Mouse (Mus musculus) erythroid progenitor cell, adult 5-6 weeks (primary cell): ENCODE measurements around the gene Ctnnd2. TPM values are rescaled to one million over a fixed set of nuclear protein-coding genes. Genes with fewer than 3 reads are reported as not detected.

Experiments
- ATAC-seq: replicated peaks from 2 replicates; pipeline ENCODE4 v1.8.0; 2016; ENCODE audit warnings: moderate number of reproducible peaks, mild to moderate bottlenecking, moderate TSS enrichment, inconsistent platforms; ENCODE audit not compliant: poor library complexity, low FRiP score, severe bottlenecking
- total RNA-seq, 2 experiments: library from RNA; stranded (forward) in 1 of 2; stranded (reverse) in 1 of 2; fragments of 150-400 nt in 1 of 2; fragments of 186-747, 209-891 nt in 1 of 2; gene quantifications; 2 replicates each; pipeline versions ENCODE4 v1.2.3 to v1.2.4; 2015 to 2017; ENCODE audit warnings: low replicate concordance in 2 of 2

The Ctnnd2 gene
- total RNA-seq, 2 experiments from 2014 or later = not detected

- no peak for ATAC-seq
Observed at GRCm38 (mm10) chr15:30235210-30236034, 63.0 kb downstream of the Ctnnd2 start.

DNA sequence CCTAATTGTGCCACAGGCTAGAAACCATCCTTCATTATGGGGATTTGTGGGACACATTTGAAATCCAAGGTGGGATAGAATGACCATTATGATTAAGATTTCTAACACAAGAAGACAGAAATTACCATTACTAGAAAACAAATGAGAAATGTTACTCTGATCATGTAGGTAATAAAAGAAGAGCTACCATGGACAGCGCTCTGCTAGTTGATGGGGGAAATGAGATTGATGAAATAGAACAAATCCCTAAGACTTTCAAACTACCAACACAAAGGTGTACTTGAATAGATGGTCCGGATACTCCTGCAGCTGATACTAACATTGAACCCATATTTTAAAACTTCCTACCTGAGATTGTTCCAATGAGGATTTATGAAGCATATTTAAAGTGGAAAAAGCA is 68.5 kb downstream of the Ctnnd2 start:
- no peak for ATAC-seq

GRCm38 (mm10) chr15:30268822-30269221 is 96.4 kb downstream of the Ctnnd2 start:
- ATAC-seq = no peak

GRCm38 (mm10) chr15:30271141-30271572 is 98.8 kb downstream of the Ctnnd2 start:
- no peak for ATAC-seq

GRCm38 (mm10) chr15:30272326-30272725 is 99.9 kb downstream of the Ctnnd2 start:
- ATAC-seq = no peak

- no peak for ATAC-seq
Observed at GRCm38 (mm10) chr15:30275721-30276120, 103.3 kb downstream of the Ctnnd2 start.

DNA sequence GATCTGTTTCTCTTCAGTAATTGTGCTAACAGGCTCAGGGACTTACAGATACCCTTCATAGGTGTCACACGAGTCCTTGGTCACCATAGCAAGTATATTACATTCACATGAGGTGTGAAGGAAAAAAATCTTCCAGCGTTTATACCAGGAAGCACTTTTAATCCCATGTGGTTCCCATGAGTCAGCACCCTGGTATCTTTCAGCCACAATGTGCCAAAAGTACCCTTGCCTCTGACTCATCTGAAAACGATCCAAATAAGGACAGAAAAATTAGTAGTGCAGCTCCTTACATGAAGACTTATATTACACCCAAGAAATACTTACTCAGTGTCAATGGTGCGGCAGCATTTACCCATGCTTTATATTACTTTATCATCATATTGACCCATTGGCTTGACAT is 104.3 kb downstream of the Ctnnd2 start:
- no peak for ATAC-seq

- ATAC-seq = no peak
Observed at GRCm38 (mm10) chr15:30278610-30279009, 106.2 kb downstream of the Ctnnd2 start.

DNA sequence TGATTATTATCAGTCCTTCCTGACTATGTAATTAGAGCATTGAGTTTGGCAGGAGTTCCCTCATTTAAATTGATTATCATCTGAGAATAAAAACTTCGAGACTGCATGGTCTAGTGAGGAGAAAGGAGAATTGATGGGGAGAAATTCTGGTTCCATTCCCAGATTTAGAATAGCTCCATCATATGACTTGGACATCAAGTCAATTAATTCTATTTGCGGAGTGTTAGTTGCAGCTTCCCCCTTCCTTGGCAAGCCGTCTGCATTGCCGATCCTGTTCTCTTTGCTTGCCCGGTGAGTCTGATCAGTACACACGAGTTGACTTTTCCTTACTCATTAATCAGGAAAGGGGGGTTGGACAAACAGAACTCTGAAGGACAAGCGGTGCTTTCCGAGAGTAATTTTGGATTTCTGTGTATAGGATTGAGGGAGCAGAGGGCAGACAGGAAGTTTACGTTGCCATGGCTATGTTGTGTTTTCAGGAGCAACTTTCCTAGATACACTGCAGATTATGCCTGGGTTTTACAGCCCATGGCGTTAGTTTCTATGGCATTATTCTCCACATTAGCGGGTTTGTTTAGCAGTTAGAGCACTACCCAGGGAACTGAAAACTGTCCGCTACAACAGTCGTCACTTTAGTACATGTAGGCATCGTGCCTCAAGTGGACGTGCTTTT is 113.3 kb downstream of the Ctnnd2 start:
- no peak for ATAC-seq

DNA sequence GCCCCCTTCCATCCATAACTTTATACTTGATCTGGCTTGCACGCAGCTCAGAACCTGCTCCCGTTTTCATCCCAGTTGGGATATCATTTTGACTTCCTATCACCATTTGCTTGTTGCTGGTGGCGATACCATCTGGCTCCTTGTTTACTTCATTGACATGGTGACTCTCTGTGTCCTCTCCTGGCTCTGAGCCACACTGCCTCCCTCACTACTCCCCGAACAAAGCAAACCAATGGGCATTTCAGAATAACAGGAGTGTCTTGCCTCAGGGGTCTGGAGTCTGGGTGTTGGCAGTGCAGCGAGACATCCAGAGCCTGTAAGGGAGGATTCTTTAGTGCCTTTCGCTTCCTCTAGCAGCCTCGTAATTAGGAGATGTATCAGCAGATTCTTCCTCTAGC is 113.9 kb downstream of the Ctnnd2 start:
- ATAC-seq = no peak

DNA sequence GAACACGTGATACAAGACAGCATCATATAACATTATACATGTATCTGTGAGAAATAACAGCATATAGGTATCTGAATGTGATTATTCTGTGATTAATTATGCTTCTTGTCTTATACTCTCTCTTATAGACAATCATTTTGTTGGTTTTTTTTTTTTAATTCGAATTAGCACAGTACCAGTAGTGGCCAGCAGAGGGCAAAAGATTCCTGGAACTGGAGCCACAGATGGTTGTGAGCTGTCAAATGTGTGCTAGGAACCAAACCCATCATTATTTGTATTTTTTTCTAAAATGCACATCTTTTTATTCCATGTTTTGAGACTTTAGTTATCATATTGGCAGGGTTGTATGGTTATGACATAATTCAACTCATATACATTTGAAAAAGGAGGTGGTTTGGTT is 130.4 kb downstream of the Ctnnd2 start:
- no peak for ATAC-seq

GRCm38 (mm10) chr15:30306437-30306836 is 134.0 kb downstream of the Ctnnd2 start:
- ATAC-seq = no peak

DNA sequence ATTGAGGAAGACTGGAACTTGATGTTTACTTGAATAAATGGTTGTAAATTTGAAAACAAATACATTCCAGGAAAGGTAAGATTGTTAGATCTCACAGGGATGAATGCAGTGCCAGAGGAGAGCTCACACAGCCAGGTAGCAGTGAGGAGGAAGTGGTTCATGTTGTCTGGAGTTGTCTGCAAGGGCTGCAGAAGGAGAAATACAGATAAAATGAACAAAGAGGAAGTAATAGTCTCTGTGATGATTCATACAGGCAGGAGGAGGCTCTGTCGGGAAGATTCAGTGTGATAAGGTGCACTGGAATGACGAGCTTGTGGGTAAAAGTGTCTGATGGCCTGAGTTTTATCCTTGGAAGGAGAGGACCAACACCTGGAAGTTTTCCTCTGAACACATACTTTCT is 150.2 kb downstream of the Ctnnd2 start:
- no peak for ATAC-seq

- ATAC-seq = no peak
Observed at GRCm38 (mm10) chr15:30333336-30334310, 161.2 kb downstream of the Ctnnd2 start.

DNA sequence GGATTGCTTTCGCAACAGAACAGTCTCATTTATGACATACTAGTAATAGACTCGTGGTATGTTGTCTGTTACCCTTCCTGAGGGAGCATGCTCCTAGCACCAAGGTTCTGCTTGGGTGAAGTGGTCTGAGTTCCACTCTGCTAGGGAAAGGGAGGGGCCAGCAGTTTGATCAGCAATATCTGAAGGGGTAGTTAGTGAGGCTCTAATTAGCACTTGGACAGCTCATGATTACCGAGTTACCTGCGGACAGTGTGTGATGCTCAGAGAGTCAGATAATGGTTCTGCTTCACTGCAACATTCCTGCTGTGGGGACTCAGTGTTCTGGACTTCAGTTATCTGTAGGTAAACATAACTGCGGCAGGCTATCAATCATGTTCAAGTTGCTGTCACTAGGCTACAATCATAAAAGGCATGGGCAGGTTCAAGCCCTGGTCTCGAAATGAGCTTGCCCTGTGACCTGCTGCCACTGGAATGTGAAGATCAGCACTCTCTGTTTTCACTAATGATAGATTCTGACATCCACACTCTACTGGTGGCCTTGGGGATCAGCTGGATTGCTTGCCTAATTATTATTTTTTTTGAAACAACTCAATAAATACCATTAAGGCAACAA is 166.3 kb downstream of the Ctnnd2 start:
- no peak for ATAC-seq

- no peak for ATAC-seq
Observed at GRCm38 (mm10) chr15:30345754-30346153, 173.4 kb downstream of the Ctnnd2 start.

GRCm38 (mm10) chr15:30364491-30364890 is 192.1 kb downstream of the Ctnnd2 start:
- ATAC-seq = no peak

- ATAC-seq = no peak
Observed at GRCm38 (mm10) chr15:30369997-30370396, 197.6 kb downstream of the Ctnnd2 start.

- no peak for ATAC-seq
Observed at GRCm38 (mm10) chr15:30371151-30371550, 198.8 kb downstream of the Ctnnd2 start.
